Mouse (Mus musculus) neural tube, embryonic 11.5 days (tissue): ENCODE measurements around the gene Sycp2l. TPM values are rescaled to one million over a fixed set of nuclear protein-coding genes. Genes with fewer than 3 reads are reported as not detected.

Source experiments
- ATAC-seq: fragments of 200-750 bp; cut with Nextera tagmentation; 2 replicates; pipeline ENCODE4 v1.8.0; 2017; ENCODE audit warnings: moderate number of reproducible peaks, mild to moderate bottlenecking, moderate TSS enrichment, moderate library complexity; ENCODE audit not compliant: insufficient read depth, low FRiP score, low TSS enrichment
- DNase-seq: peaks from one replicate; pipeline ENCODE4 v3.0.0-alpha.2; 2015; ENCODE audit warnings: low spot score
- H3K27ac ChIP-seq: fragments of 300-500 bp; sonication (generic); 2 replicates; pipeline ENCODE4 v1.5.1; 2014; ENCODE audit warnings: low read depth, mild to moderate bottlenecking, low read length
- H3K27me3 ChIP-seq: fragments of 300-500 bp; sonication (generic); 2 replicates; pipeline ENCODE4 v1.6.1; 2014; ENCODE audit warnings: mild to moderate bottlenecking, low read length, mixed read lengths; ENCODE audit not compliant: control insufficient read depth, insufficient read depth
- H3K36me3 ChIP-seq: fragments of 300-500 bp; sonication (generic); 2 replicates; pipeline ENCODE4 v1.6.1; 2014; ENCODE audit warnings: mild to moderate bottlenecking, low read length, moderate library complexity, mixed read lengths; ENCODE audit not compliant: control insufficient read depth, insufficient read depth
- H3K4me1 ChIP-seq: fragments of 300-500 bp; sonication (generic); 2 replicates; pipeline ENCODE4 v1.6.1; 2014; ENCODE audit warnings: low read length, mixed read lengths; ENCODE audit not compliant: control insufficient read depth, insufficient read depth
- H3K4me2 ChIP-seq: fragments of 300-500 bp; sonication (generic); 2 replicates; pipeline ENCODE4 v1.6.1; 2014; ENCODE audit warnings: low read depth, mild to moderate bottlenecking, moderate library complexity
- H3K4me3 ChIP-seq: fragments of 300-500 bp; sonication (generic); 2 replicates; pipeline ENCODE4 v1.5.1; 2014; ENCODE audit warnings: low read depth, low read length
- H3K9ac ChIP-seq: fragments of 300-500 bp; sonication (generic); 2 replicates; pipeline ENCODE4 v1.6.1; 2014; ENCODE audit warnings: mild to moderate bottlenecking, low read length
- H3K9me3 ChIP-seq: fragments of 300-500 bp; sonication (generic); 2 replicates; pipeline ENCODE4 v1.6.1; 2016; ENCODE audit warnings: low read length; ENCODE audit not compliant: control insufficient read depth
- WGBS: fragments of 180-500 bp; shearing (Covaris S2); extraction: QIAGEN DNeasy Blood & Tissue Kit; methylation state at CpG from one replicate; pipeline ENCODE4 v1.1.7; 2014; 5-methylcytosine and 5-hydroxymethylcytosine counted together
- polyA plus RNA-seq: library from polyadenylated mRNA; unstranded; fragments of >200 nt; fragmentation: Nextera tagmentation; extraction: Ambion mirVana; gene quantifications from 2 replicates; pipeline ENCODE4 v1.2.1, GENCODE M21; 2014

Gene Sycp2l
- polyA plus RNA-seq, 1 experiment from 2014 or later = not detected

DNA sequence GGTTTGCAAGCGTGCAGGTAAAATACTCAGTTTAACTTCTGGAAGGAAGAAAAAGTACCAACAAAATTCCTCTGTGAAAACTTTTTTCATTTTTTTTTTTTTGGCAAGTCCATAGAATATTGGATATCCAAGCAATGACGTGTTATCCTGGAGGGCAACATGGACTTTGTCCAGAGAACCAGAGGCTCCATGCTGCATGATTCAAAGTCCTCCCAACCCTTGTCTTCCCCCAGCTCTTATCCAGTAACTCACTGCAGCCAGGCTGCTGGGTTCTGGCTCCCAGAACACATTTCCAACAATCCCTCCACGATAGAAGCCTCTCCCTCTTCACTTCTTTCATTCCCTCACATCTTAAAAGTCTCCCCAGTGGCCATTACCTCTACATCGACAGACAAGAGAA, 97.2 kb downstream of the Sycp2l start:
- no peak overlapping the region for H3K4me2 ChIP-seq
- H3K4me1 ChIP-seq = no peaks in the 10 kb centered on the region
- 89% methylated on average over 4 of the region's 4 CpGs for WGBS
- H3K27ac ChIP-seq = no peak overlapping the region
- H3K4me3 ChIP-seq = no peak overlapping the region
- no peak for DNase-seq
- no peak for ATAC-seq
- H3K27me3 ChIP-seq = no peaks in the 10 kb centered on the region
- H3K36me3 ChIP-seq = no peaks in the 10 kb centered on the region
- H3K9ac ChIP-seq = no peak overlapping the region
- H3K9me3 ChIP-seq = no peaks in the 10 kb centered on the region

DNA sequence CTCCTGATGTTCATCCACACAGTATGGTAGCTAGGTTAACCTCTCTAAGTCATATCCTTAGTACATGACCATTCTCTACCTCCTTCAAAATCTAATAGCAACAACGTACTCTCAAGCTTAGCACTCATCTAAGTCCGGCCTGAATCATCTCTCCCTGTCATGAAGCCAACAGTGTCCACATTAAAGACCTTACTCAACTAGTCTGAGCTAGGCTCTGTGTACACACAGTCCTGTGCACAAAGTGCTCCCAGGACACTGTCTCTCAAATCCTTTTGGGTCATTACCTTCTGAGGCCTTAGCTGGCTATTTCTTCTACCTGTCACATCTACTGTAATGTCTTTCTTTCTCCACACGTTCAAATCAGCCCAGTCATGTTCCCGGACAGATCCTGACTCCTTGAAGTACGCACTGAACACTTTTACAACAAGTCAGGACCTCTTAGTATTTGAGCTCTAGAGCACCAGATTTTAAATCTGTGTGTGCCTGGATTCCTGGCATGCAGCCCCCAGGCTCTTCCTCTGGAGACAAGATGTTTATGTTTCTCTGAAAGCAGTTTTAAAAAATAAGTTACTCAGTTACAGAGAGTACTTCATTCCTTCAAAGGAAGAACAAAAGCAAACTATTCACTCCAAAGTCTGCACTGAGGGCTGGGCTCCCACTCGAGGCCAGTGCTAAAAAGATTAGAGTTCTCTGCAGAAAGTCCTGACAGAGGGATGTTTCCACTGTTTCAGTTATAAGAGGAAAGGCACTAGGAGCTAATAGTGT, 98.6 kb downstream of the Sycp2l start:
- Histone ChIP-seq H3K27ac (no peak overlapping the region), H3K4me1 (no peaks in the 10 kb centered on the region), H3K9me3 (no peaks in the 10 kb centered on the region), H3K36me3 (no peaks in the 10 kb centered on the region), H3K27me3 (no peaks in the 10 kb centered on the region), H3K4me3 (no peak overlapping the region), H3K4me2 (no peak overlapping the region), H3K9ac (no peak overlapping the region)
- DNase-seq (no peak), ATAC-seq (no peak)
- 79% methylated on average over 6 of the region's 6 CpGs for WGBS

DNA sequence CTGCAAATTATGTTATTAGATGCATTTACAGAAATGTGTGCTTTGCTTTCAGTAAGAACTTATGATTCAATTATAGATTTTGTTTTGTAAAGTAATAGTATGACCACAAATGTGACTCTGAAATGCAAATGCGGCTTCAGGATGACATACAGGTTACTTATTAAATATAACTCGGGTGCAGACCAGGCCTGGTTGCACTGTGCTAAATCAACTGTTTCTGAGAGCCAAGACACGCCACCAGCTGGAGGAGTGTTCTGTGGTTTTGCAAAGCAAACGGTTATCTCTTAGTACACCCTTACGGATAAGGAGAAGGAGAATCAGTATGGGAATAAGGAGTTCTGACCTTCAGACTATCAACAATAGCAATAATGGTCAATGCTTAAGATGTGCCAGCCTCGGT, 101.6 kb downstream of the Sycp2l start:
- ATAC-seq (no peak), DNase-seq (no peak)
- Histone ChIP-seq H3K9ac (no peak overlapping the region), H3K4me3 (no peak overlapping the region), H3K27me3 (no peaks in the 10 kb centered on the region), H3K36me3 (no peaks in the 10 kb centered on the region), H3K27ac (no peak overlapping the region), H3K4me1 (no peaks in the 10 kb centered on the region), H3K4me2 (no peak overlapping the region), H3K9me3 (0 out of 2 replicates have a peak, but pooled peaks cover 1% of the 10 kb centered on the region)
- 82% methylated on average over 6 of the region's 6 CpGs for WGBS

DNA sequence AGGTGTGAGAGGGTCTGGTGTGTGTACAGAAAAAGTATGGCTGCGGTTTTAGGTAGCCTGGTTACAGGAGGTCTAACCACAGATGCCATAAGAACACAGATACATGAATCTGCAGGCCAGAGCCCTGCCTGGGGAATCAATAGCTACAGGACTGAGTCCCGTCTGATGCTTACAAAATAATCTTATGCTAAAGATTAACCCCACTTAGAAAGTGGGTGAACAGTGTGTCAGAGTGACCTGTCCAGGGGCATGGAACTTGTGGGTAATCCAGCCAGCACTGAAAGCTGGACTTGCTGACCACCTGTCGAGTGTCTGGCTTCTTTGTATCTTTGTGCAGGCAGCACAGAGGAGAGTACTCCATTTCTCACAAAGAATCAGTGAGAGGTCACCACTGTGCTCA, 102.1 kb downstream of the Sycp2l start:
- WGBS = 84% methylated on average over 3 of the region's 3 CpGs

DNA sequence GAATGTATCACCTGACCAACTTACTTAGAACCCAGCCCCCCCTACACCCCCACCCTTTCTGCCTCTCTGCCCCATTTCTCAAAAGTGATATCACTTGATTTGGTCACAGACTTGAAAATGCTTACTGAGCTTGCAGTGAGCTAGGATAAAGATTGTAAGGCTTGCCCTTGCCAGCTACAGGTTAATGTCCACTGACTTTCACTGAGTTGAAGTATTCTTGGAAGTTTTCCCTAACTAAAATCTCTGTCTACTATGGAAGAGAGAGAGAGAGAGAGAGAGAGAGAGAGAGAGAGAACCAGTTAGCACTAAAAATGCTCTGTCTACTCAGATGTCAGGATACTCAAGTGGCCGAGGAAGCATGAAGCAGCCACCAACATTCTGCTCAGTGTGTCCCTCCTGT, 104.9 kb downstream of the Sycp2l start:
- Histone ChIP-seq H3K9me3 (peaks cover 7% of the 10 kb centered on the region; the same call in 1 of the 2 replicates), H3K27me3 (no peaks in the 10 kb centered on the region), H3K27ac (no peak overlapping the region), H3K36me3 (no peaks in the 10 kb centered on the region), H3K4me2 (peak overlapping the region; percentile 38), H3K4me3 (peak overlapping the region; percentile 66; the same call in 1 of the 2 replicates), H3K9ac (no peak overlapping the region), H3K4me1 (no peaks in the 10 kb centered on the region)
- ATAC-seq (no peak), DNase-seq (no peak)
- 28% methylated on average over 1 of the region's 1 CpGs for WGBS

More for the DNA sequence above, 102.1 kb downstream of the Sycp2l start:
- no peaks in the 10 kb centered on the region for H3K36me3 ChIP-seq
- no peaks in the 10 kb centered on the region for H3K4me1 ChIP-seq
- H3K9ac ChIP-seq = no peak overlapping the region
- H3K27me3 ChIP-seq = no peaks in the 10 kb centered on the region
- 0 out of 2 replicates have a peak, but pooled peaks cover 4% of the 10 kb centered on the region for H3K9me3 ChIP-seq
- no peak overlapping the region for H3K4me3 ChIP-seq
- no peak for DNase-seq
- H3K4me2 ChIP-seq = no peak overlapping the region
- ATAC-seq = no peak
- H3K27ac ChIP-seq = no peak overlapping the region

DNA sequence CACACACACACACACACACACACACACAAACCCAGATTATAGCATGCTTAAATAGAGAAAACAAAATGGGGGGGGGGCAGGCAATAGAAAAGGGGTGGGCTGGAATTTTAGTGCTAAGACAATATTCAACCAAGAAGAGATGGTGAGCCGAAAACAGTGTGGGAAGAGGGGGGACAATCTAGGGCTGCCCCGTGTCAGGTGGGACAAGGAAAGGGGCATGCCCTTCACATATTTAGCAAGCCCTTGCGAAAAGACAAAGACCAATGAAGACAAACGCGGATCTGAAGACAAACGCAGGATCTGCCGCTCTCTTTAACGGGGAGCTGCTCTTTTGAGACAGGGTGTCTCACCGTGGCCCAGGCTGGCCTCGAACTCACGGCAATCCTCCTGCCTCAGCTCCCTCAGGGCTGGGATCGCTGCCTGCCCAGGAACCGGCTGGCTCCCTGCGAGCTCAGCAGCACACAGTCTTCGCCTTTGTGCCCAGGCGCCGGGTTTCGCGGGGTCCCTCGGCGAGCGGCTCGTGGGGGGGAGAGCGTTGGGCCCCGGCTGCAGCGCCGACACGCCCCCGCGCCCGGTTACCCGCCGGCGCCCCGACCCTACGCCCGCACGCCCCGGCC, 105.7 kb downstream of the Sycp2l start:
- Histone ChIP-seq H3K4me3 (peak overlapping the region; percentile 66), H3K27me3 (no peaks in the 10 kb centered on the region), H3K4me2 (peak overlapping the region; percentile 38), H3K4me1 (no peaks in the 10 kb centered on the region), H3K9me3 (peaks cover 7% of the 10 kb centered on the region; the same call in 1 of the 2 replicates), H3K27ac (peak overlapping the region; percentile 55; the same call in 1 of the 2 replicates), H3K9ac (peak overlapping the region; percentile 85), H3K36me3 (no peaks in the 10 kb centered on the region)
- WGBS = 2% methylated on average over 30 of the region's 39 CpGs
- ATAC-seq = peak; percentile 85; the same call in 1 of the 2 replicates
- DNase-seq = no peak

DNA sequence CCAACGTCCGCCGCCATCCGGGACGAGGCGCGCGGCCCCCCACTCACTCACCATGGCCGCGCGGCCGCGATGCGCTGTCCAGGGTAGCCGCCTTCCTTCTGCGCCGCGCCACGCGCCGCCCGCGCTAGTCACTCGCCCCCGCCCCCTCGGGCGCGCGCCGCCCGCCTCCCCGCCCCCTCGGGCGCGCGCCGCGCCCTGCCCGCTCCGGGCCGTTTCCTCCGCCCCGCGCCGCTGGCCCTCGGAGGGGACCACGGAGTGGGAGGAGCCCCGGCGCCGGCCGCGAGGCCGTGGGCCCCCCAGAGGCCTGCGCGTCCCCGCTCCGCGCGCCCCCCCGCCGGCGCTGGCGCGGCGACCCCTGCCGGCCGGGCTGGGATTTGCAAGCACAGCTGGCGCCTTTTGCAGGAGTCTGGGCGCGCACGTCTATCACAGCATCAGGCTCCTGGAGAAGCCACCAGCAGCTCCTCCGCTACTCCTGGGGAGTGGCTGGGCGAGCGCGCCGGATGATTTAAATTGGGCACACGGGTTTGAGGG, 106.3 kb downstream of the Sycp2l start, which contains the start of gene Elovl2:
Gene Elovl2 (minus strand): TSS at position 102 of the 531 bp plus-strand sequence.
- ATAC-seq = peak; percentile 97
- 3% methylated on average over 22 of the region's 77 CpGs for WGBS
- no peaks in the 10 kb centered on the region for H3K27me3 ChIP-seq

More for the DNA sequence above, 106.3 kb downstream of the Sycp2l start, which contains the start of gene Elovl2:
- H3K4me3 ChIP-seq = peak within 1 kb of the TSS; percentile 66
- peak; percentile 88 for DNase-seq
- peak within 1 kb of the TSS; percentile 85 for H3K9ac ChIP-seq
- H3K9me3 ChIP-seq = peaks cover 7% of the 10 kb centered on the region; the same call in 1 of the 2 replicates
- peak within 1 kb of the TSS; percentile 55; the same call in 1 of the 2 replicates for H3K27ac ChIP-seq
- H3K4me2 ChIP-seq = peak within 1 kb of the TSS; percentile 38
- H3K4me1 ChIP-seq = no peaks in the 10 kb centered on the region
- no peaks in the 10 kb centered on the region for H3K36me3 ChIP-seq
